Mouse (Mus musculus): ENCODE data around the gene Gramd2.

GRCm38 (mm10) chr9:59709225-59709624 lies 29.3 kb downstream of the Gramd2 start:
- TF ChIP-seq EP300 (IDR thresholded peaks at IDR 0.05; ENCODE audit: low read depth) = no peak
- no peak for TF ChIP-seq CTCF (IDR thresholded peaks at IDR 0.05; ENCODE audit: low read depth)

All from liver, postnatal 0 days (tissue).